ENCODE assay signal across 8 mouse cellular contexts in genomic region chr4:116626658-116627358, GRCm38 (mm10). TPM values are rescaled to one million over a fixed set of nuclear protein-coding genes. Genes with fewer than 3 reads are reported as not detected.
DNase-seq lines count a peak whose midpoint lies in the region; ATAC-seq and TF ChIP-seq lines count a peak whose summit lies in the region.

No protein-coding gene starts in this region.

- H3K4me3 ChIP-seq in ES-Bruce4 (ENCODE audit: low read depth, low read length), result peak overlapping the region; percentile 98
- peak overlapping the region; percentile 99 for H3K4me3 ChIP-seq in forebrain, embryonic 10.5 days
- peak overlapping the region; percentile 97 for H3K4me3 ChIP-seq in heart, embryonic 15.5 days
- peak overlapping the region; percentile 98 for H3K4me3 ChIP-seq in liver, embryonic 16.5 days (ENCODE audit: low read depth, low read length)
- peak overlapping the region; percentile 92 for H3K4me3 ChIP-seq in neural tube, embryonic 12.5 days

- TF ChIP-seq POLR2A in ES-Bruce4 (IDR thresholded peaks at IDR 0.05; ENCODE audit: insufficient read depth, low read length), result no peak

- peak; percentile 89 for DNase-seq in c-Kit-positive CD71-negative TER-119-negative erythroid progenitor cells, embryonic 14.5 days (ENCODE audit: low read depth)
- peak; percentile 93 for DNase-seq in forebrain, embryonic 10.5 days (ENCODE audit: extremely low spot score, low spot score)
- peak; percentile 88 for DNase-seq in kidney, postnatal 14 days
- peak; percentile 39 for DNase-seq in telencephalon, adult 2 months (ENCODE audit: low read depth, low spot score)

- under 1% methylated on average over 53 of the region's 53 CpGs for WGBS in forebrain, embryonic 10.5 days
- WGBS in heart, embryonic 15.5 days, result under 1% methylated on average over 53 of the region's 53 CpGs
- 0% methylated on average over 50 of the region's 53 CpGs for WGBS in liver, embryonic 16.5 days (ENCODE audit: insufficient replicate concordance)
- under 1% methylated on average over 53 of the region's 53 CpGs for WGBS in neural tube, embryonic 12.5 days

- peak overlapping the region; percentile 78 for H3K27ac ChIP-seq in ES-Bruce4 (ENCODE audit: insufficient read depth, low read length)
- H3K27ac ChIP-seq in forebrain, embryonic 10.5 days, result peak overlapping the region; percentile 99
- peak overlapping the region; percentile 97 for H3K27ac ChIP-seq in heart, embryonic 15.5 days
- H3K27ac ChIP-seq in liver, embryonic 16.5 days (ENCODE audit: low read length), result peak overlapping the region; percentile 95
- H3K27ac ChIP-seq in neural tube, embryonic 12.5 days, result peak overlapping the region; percentile 69

- no peak for TF ChIP-seq CTCF in ES-Bruce4 (IDR thresholded peaks at IDR 0.05; ENCODE audit: low read depth, low read length)

- H3K4me2 ChIP-seq in heart, embryonic 15.5 days, result peak overlapping the region; percentile 84
- peak overlapping the region; percentile 98 for H3K4me2 ChIP-seq in liver, embryonic 16.5 days (ENCODE audit: low read depth, low read length)
- H3K4me2 ChIP-seq in neural tube, embryonic 12.5 days (replicated peaks), result peak overlapping the region; percentile 72

- H3K36me3 ChIP-seq in ES-Bruce4 (ENCODE audit: control insufficient read depth, insufficient read depth, low read length, poor library complexity, severe bottlenecking), result peaks cover 29% of the 10 kb centered on the region
- peaks cover 40% of the 10 kb centered on the region for H3K36me3 ChIP-seq in forebrain, embryonic 10.5 days (replicated peaks)
- peaks cover 5% of the 10 kb centered on the region; the same call in 1 of the 2 replicates for H3K36me3 ChIP-seq in heart, embryonic 15.5 days
- H3K36me3 ChIP-seq in liver, embryonic 16.5 days (ENCODE audit: control insufficient read depth, insufficient read depth), result peaks cover 3% of the 10 kb centered on the region
- H3K36me3 ChIP-seq in neural tube, embryonic 12.5 days, result peaks cover 4% of the 10 kb centered on the region

- no peaks in the 10 kb centered on the region for H3K4me1 ChIP-seq in ES-Bruce4 (ENCODE audit: control insufficient read depth, insufficient read depth, low read length)
- H3K4me1 ChIP-seq in forebrain, embryonic 10.5 days, result peaks cover 22% of the 10 kb centered on the region
- peaks cover 17% of the 10 kb centered on the region for H3K4me1 ChIP-seq in heart, embryonic 15.5 days (replicated peaks)
- peaks cover 22% of the 10 kb centered on the region for H3K4me1 ChIP-seq in liver, embryonic 16.5 days (ENCODE audit: control insufficient read depth, low read depth, low read length)
- H3K4me1 ChIP-seq in neural tube, embryonic 12.5 days, result peaks cover 19% of the 10 kb centered on the region

- peak overlapping the region; percentile 93 for H3K9ac ChIP-seq in ES-Bruce4 (ENCODE audit: low read depth, poor library complexity, severe bottlenecking)
- H3K9ac ChIP-seq in heart, embryonic 15.5 days, result peak overlapping the region; percentile 91
- peak overlapping the region; percentile 91 for H3K9ac ChIP-seq in liver, embryonic 16.5 days (ENCODE audit: low read depth, low read length)
- H3K9ac ChIP-seq in neural tube, embryonic 12.5 days, result peak overlapping the region; percentile 76

- TF ChIP-seq EP300 in ES-Bruce4 (IDR thresholded peaks at IDR 0.05; ENCODE audit: insufficient read depth, low read depth, low read length), result no peak

- no peaks in the 10 kb centered on the region for H3K27me3 ChIP-seq in ES-Bruce4 (ENCODE audit: control insufficient read depth, insufficient read depth, low read length, poor library complexity, severe bottlenecking)
- H3K27me3 ChIP-seq in forebrain, embryonic 10.5 days (ENCODE audit: poor library complexity, severe bottlenecking), result no peaks in the 10 kb centered on the region
- no peaks in the 10 kb centered on the region for H3K27me3 ChIP-seq in heart, embryonic 15.5 days
- no peaks in the 10 kb centered on the region for H3K27me3 ChIP-seq in liver, embryonic 16.5 days (ENCODE audit: control insufficient read depth, insufficient read depth, low read depth, low read length)
- no peaks in the 10 kb centered on the region for H3K27me3 ChIP-seq in neural tube, embryonic 12.5 days (replicated peaks)

- peak; percentile 80 for ATAC-seq in heart, embryonic 15.5 days (replicated peaks; ENCODE audit: insufficient number of reproducible peaks, insufficient read depth, low FRiP score, low read depth)
- ATAC-seq in liver, embryonic 16.5 days (ENCODE audit: low read depth), result peak; percentile 70
- peak; percentile 74 for ATAC-seq in neural tube, embryonic 12.5 days (ENCODE audit: low FRiP score, low read depth)

- H3K9me3 ChIP-seq in ES-Bruce4 (replicated peaks; ENCODE audit: control insufficient read depth, insufficient read depth, low read length, poor library complexity, severe bottlenecking), result no peaks in the 10 kb centered on the region
- no peaks in the 10 kb centered on the region for H3K9me3 ChIP-seq in forebrain, embryonic 10.5 days
- H3K9me3 ChIP-seq in heart, embryonic 15.5 days (replicated peaks), result no peaks in the 10 kb centered on the region
- H3K9me3 ChIP-seq in liver, embryonic 16.5 days (replicated peaks; ENCODE audit: control insufficient read depth, low read length), result no peaks in the 10 kb centered on the region
- H3K9me3 ChIP-seq in neural tube, embryonic 12.5 days, result no peaks in the 10 kb centered on the region

RNA-seq across cellular contexts. Expression of gene Nasp, which starts 0.9 kb away (rescaled TPM):
- 514 and 595 TPM in 2 replicates for polyA plus RNA-seq in ES-Bruce4 (2011; ENCODE audit: insufficient read depth, insufficient read length, low read depth, missing spikeins)
- 354 and 376 TPM in 2 replicates for polyA plus RNA-seq in forebrain, embryonic 10.5 days (2016; fragmentation: Nextera tagmentation; extraction: Ambion mirVana)
- 68.6 and 75.0 TPM in 2 replicates for polyA plus RNA-seq in heart, embryonic 15.5 days (2015; fragmentation: Nextera tagmentation; extraction: Ambion mirVana)
- 38.4 and 45.2 TPM in 2 replicates for polyA plus RNA-seq in liver, embryonic 16.5 days (2015; fragmentation: Nextera tagmentation; extraction: Ambion mirVana)
- polyA plus RNA-seq in neural tube, embryonic 12.5 days (2016; fragmentation: Nextera tagmentation; extraction: Ambion mirVana), result 172 and 173 TPM in 2 replicates

RNA-seq across cellular contexts. Expression of gene Akr1a1, which starts 24.7 kb away (rescaled TPM):
- polyA plus RNA-seq in ES-Bruce4 (2011; ENCODE audit: insufficient read depth, insufficient read length, low read depth, missing spikeins), result 280 and 291 TPM in 2 replicates
- polyA plus RNA-seq in forebrain, embryonic 10.5 days (2016; fragmentation: Nextera tagmentation; extraction: Ambion mirVana), result 534 and 550 TPM in 2 replicates
- 501 and 616 TPM in 2 replicates for polyA plus RNA-seq in heart, embryonic 15.5 days (2015; fragmentation: Nextera tagmentation; extraction: Ambion mirVana)
- 294 and 297 TPM in 2 replicates for polyA plus RNA-seq in liver, embryonic 16.5 days (2015; fragmentation: Nextera tagmentation; extraction: Ambion mirVana)
- 583 and 599 TPM in 2 replicates for polyA plus RNA-seq in neural tube, embryonic 12.5 days (2016; fragmentation: Nextera tagmentation; extraction: Ambion mirVana)

RNA-seq across cellular contexts. Expression of gene Ccdc17, which starts 30.4 kb away (rescaled TPM):
- polyA plus RNA-seq in ES-Bruce4 (2011; ENCODE audit: insufficient read depth, insufficient read length, low read depth, missing spikeins), result 2.7 and 2.8 TPM in 2 replicates
- polyA plus RNA-seq in forebrain, embryonic 10.5 days (2016; fragmentation: Nextera tagmentation; extraction: Ambion mirVana), result 2.4 and 3.5 TPM in 2 replicates
- polyA plus RNA-seq in heart, embryonic 15.5 days (2015; fragmentation: Nextera tagmentation; extraction: Ambion mirVana), result 4.3 and 4.5 TPM in 2 replicates
- polyA plus RNA-seq in liver, embryonic 16.5 days (2015; fragmentation: Nextera tagmentation; extraction: Ambion mirVana), result 2.2 and 2.4 TPM in 2 replicates
- 3.5 and 3.8 TPM in 2 replicates for polyA plus RNA-seq in neural tube, embryonic 12.5 days (2016; fragmentation: Nextera tagmentation; extraction: Ambion mirVana)

RNA-seq across cellular contexts. Expression of gene Prdx1, which starts 58.5 kb away (rescaled TPM):
- 1,922 and 2,187 TPM in 2 replicates for polyA plus RNA-seq in ES-Bruce4 (2011; ENCODE audit: insufficient read depth, insufficient read length, low read depth, missing spikeins)
- polyA plus RNA-seq in forebrain, embryonic 10.5 days (2016; fragmentation: Nextera tagmentation; extraction: Ambion mirVana), result 1,457 and 1,472 TPM in 2 replicates
- 850 and 967 TPM in 2 replicates for polyA plus RNA-seq in heart, embryonic 15.5 days (2015; fragmentation: Nextera tagmentation; extraction: Ambion mirVana)
- polyA plus RNA-seq in liver, embryonic 16.5 days (2015; fragmentation: Nextera tagmentation; extraction: Ambion mirVana), result 964 and 975 TPM in 2 replicates
- polyA plus RNA-seq in neural tube, embryonic 12.5 days (2016; fragmentation: Nextera tagmentation; extraction: Ambion mirVana), result 660 and 722 TPM in 2 replicates

Comparison
In these comparisons a context has a peak if more than half of its experiments do, and no peak if none do; other contexts are left out.
1. Peak in every context shown above with its lines: DNase-seq, ATAC-seq, H3K4me3 ChIP-seq and H3K27ac ChIP-seq.
2. DNase-seq: peak in every context shown above with its lines; median percentile 93 in forebrain, embryonic 10.5 days; 89 in c-Kit-positive CD71-negative TER-119-negative erythroid progenitor cells, embryonic 14.5 days; 88 in kidney, postnatal 14 days; 39 in telencephalon, adult 2 months.